Mouse (Mus musculus): ENCODE measurements at regions not wholly inside any gene's neighbourhood (a gene's known extent, or its start where the extent isn't known, plus 50 kb on each side); places are given as distances from the start of the nearest gene placed in this dataset.
A peak's percentile ranks its signal among the peaks of the same experiment; 100 is the strongest.

DNA sequence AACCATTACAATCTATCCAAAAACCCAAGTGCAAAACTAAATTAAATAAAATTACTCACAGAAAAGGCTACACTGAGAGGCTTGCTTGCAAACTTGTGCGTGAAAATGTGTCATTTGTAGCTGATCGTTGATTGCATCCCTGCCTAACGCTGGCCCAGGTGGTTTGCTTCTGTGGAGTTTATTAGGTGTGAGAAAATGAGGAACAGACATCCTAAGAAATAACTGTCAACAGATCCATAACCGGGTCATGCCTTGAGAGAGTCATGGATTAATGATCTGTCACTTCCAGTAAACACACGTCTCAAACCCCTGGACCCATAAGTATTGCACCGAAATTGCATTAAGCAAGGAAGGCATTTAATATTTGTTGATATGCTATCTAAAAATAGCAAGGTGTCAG lies 73.4 kb upstream of the Tmem18 start:
- intact Hi-C loops (cut with DNase I) = no loop called here
- DNase-seq (ENCODE audit: low spot score in 2 of 2) = no peak

DNA sequence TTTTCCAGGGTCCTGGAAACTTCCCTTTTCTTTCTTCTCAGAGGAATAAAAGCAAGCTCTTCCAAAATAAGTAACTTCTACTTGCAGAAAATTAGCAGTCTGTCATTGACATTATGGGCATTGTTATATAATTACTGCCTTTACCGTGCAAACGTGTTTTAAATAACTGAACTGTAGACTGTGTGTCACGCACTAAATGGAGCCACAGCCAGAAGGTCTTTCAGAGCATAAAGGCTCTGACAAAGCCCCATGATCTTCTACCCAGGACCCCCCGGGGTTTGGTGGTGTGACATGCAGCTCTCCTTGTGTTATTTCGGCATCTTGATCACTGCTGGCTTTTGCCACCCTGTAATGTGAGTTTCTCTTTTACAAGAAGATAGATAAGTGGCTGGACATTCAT lies 100.9 kb upstream of the Tmem18 start:
- intact Hi-C loops (cut with DNase I) = no loop called here
- DNase-seq (ENCODE audit: low spot score in 2 of 2) = no peak

DNA sequence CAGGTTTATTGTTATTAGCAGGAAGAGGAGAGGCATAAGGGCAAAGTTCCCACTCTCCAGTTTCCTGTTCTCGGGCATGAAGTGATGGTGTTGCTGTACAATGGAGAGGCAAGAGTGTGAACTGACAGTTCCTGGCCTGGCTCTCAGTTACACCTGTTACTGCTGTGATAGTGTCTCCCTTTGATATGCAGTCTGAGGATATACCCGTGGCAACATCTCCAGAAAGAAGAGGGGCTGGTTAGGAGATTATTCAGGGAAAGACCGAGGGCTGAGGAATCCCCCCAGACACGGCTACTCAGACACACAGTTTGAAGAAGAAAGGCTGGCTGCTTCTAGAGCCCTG lies 100.3 kb upstream of the Sntg2 start:
- intact Hi-C loops (cut with DNase I) = no loop called here
- no peak for DNase-seq (ENCODE audit: low spot score in 2 of 2)

DNA sequence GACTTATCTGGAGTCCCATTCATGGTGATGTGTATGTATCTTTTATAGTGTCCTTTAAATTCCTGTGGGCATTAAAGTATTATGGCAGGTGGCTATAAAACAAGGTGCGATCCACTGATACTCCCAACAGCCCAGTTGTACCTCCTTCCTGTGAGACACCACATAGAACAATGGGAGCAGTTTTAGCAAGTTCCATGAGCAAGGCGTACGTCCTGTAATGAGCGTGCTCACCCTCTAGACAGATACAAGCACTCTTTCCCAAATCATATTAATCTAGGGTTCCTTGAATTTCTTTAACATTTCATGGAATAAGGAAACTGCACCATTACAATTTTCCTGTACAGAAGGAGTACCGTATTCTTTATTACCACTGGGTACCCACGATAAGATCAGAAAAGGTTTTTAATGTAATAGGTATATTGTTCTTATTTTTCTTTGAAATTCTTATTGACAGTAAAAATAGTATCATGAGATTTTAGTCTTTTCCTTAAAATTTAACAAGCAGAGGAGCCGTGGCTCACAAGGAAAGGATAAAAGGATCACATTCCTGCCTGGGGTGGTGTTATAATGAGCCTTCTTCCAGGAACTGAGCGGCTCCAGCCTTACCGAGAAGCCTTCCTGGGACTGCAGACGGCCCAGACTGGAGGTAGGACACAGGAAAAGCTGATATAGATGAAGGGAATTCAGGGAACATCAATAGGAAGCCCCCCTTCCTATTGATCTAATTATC lies 99.7 kb upstream of the Sntg2 start:
- DNase-seq (ENCODE audit: low spot score in 2 of 2) = no peak
- intact Hi-C loops (cut with DNase I) = no loop called here

DNA sequence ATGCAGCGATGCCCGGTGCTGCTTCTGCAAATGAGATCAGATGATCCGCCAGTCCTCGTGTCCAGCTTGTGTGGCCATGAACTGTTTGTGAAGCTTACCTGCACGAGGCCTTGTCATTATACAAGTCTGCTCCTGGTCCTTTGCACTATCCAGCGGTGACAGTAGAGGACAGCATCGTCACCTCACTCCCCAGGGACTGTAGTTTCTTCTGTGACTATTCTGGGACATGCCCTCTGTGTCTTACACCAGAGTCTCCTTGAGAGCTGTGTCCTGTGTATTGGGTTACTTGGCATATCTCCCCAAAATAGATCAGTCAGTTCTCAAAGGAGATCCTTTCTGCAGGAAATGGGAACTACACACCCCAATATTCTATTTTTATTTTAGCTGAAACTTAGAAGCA lies 94.0 kb upstream of the Sntg2 start:
- intact Hi-C loops (cut with DNase I) = no loop called here
- DNase-seq (ENCODE audit: low spot score in 2 of 2) = no peak

DNA sequence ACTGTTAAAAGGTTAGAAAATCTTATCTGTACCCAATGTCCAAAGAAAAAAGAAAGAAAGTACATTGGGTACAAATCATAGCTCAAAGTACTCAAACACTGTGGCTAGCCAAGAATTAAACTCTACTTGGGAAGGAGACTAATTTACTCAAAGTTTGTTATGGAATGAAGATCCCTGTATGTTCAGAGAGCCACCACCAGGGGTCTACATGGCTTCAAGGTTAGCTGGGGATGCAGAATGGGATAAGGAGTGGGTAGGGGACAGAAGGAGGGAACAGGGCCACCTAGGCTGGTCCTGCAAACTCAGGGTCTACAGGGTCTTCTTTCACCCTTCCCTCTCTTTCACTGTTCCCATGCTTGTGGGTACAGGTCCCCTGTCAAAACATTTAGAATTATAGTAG lies 77.4 kb upstream of the Sntg2 start:
- intact Hi-C loops (cut with DNase I) = loop anchor here (10.0 kb wide), 1 partner anchor 124 kb away; no protein-coding TSS in a partner anchor
- no peak for DNase-seq (ENCODE audit: low spot score in 2 of 2)

DNA sequence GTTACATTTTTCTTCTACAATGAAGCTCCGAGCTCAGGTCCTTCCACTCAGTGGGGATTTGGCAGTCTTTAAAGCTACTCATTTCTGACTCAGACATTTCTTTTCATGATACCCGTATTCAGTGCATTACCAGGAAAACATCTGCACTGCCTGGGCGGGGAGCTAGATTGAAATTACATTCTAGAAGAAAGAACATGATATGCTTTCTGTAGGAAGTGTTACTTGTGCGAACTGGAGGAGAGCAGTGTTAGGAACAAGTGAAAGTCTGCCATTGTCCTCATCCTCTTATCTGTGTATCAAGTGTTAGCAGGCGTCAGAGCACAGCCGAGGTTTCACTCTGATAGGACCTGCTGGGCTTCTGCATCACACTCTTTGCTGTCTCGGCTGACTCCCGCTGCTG lies 61.7 kb upstream of the Sntg2 start:
- intact Hi-C loops (cut with DNase I) = no loop called here
- peak; percentile 46 to 91 for DNase-seq (ENCODE audit: low spot score in 2 of 2)

DNA sequence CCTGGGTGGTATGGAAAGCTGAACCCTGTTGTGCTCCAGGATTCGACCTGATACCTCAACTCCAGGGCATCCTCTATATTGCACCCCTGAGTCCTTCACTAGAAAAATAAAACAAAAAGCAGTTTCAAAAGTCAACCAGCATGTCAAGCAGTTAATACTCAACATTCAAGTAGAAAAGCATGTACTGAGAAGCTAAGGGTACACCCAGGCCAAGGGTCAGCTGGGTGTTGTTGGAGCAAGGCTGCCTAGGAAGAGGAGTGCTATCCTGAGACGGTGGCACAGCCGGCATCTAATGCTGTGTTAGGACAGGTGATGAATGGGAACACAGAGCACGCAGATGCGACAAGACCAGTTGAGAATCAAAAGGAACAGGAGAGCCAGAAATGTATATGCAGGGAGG lies 59.7 kb upstream of the Sntg2 start:
- intact Hi-C loops (cut with DNase I) = no loop called here
- DNase-seq (ENCODE audit: low spot score in 2 of 2) = no peak

DNA sequence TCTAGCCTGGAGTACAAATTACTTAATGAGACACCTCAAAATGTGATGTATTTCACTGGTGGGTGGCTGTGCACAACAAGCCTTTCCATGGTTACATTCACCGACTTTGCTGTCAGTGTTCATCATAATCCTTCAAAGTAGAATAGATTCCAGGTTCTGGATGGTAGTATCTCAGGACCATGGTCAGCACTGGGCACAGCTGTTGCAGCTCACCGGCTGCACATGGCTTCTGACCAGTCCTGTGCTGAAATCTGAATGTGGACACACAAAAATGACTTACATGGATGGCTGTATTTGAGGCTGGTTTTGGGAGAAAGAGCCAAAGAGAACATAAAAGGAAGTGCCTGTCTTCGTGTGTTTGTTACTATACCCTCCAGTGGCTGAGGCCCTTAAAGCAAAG lies 57.5 kb upstream of the Sntg2 start:
- intact Hi-C loops (cut with DNase I) = no loop called here
- no peak for DNase-seq (ENCODE audit: low spot score in 2 of 2)

DNA sequence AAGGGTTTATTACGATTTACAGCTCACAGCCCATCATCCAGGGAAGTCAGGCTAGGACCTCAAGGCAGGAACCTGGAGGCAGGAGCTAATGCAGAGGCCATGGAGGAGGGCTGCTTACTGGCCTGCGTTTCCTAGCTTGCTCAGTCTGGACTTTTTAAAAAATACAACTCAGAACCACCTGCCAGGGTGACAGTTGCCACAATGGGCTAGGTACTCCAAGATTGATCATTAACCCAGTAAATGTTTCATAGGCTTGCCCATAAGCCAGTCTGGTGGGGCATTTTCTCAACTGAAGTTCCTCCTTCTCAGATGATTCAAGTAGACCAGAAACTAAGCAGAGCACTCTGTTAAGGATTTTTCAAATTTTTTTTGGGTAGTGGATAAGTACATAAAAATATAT lies 52.1 kb upstream of the Sntg2 start:
- intact Hi-C loops (cut with DNase I) = no loop called here
- DNase-seq (ENCODE audit: low spot score in 2 of 2) = no peak

Small RNA genes in the stretch of these regions (microRNA-seq; reads per million reads assigned to microRNA genes)
- gene Gm25865 = 0 reads per million in 2 experiments
